Mouse (Mus musculus) hindbrain, embryonic 13.5 days (tissue): ENCODE data around the gene Ccdc92. TPM values are rescaled to one million over a fixed set of nuclear protein-coding genes. Genes with fewer than 3 reads are reported as not detected.

Source experiments
- ATAC-seq: fragments of 200-750 bp; cut with Nextera tagmentation; 2 replicates; pipeline ENCODE4 v1.8.0; 2017; ENCODE audit warnings: moderate TSS enrichment; ENCODE audit not compliant: low FRiP score
- H3K27ac ChIP-seq: fragments of 300-500 bp; sonication (generic); 2 replicates; pipeline ENCODE4 v1.5.1; 2015; ENCODE audit warnings: inconsistent platforms, mild to moderate bottlenecking, moderate library complexity
- H3K27me3 ChIP-seq: fragments of 300-500 bp; sonication (generic); 2 replicates; pipeline ENCODE4 v1.6.1; 2015; ENCODE audit warnings: mild to moderate bottlenecking, inconsistent platforms
- H3K36me3 ChIP-seq: fragments of 300-500 bp; sonication (generic); 2 replicates; pipeline ENCODE4 v1.6.1; 2015; ENCODE audit warnings: mild to moderate bottlenecking, inconsistent platforms
- H3K4me1 ChIP-seq: fragments of 300-500 bp; sonication (generic); replicated peaks from 2 replicates; pipeline ENCODE4 v1.6.1; 2015; ENCODE audit warnings: inconsistent platforms
- H3K4me2 ChIP-seq: fragments of 300-500 bp; sonication (generic); 2 replicates; pipeline ENCODE4 v1.6.1; 2015; ENCODE audit warnings: inconsistent platforms, mild to moderate bottlenecking, moderate library complexity
- H3K4me3 ChIP-seq: fragments of 300-500 bp; sonication (generic); 2 replicates; pipeline ENCODE4 v1.5.1; 2015; ENCODE audit warnings: mild to moderate bottlenecking, inconsistent platforms
- H3K9ac ChIP-seq: fragments of 300-500 bp; sonication (generic); 2 replicates; pipeline ENCODE4 v1.6.1; 2015; ENCODE audit warnings: mild to moderate bottlenecking, inconsistent platforms
- H3K9me3 ChIP-seq: fragments of 300-500 bp; sonication (generic); 2 replicates; pipeline ENCODE4 v1.6.1; 2016; ENCODE audit warnings: inconsistent platforms
- WGBS: fragments of 180-500 bp; shearing (Covaris S2); methylation state at CpG from one replicate; pipeline ENCODE4 v1.1.7; 2015; 5-methylcytosine and 5-hydroxymethylcytosine counted together
- polyA plus RNA-seq: library from polyadenylated mRNA; unstranded; fragments of >200 nt; fragmentation: Nextera tagmentation; extraction: Ambion mirVana; gene quantifications from 2 replicates; pipeline ENCODE4 v1.2.1, GENCODE M21; 2015

Ccdc92 gene
- polyA plus RNA-seq, 1 experiment from 2014 or later, result 33.5 TPM

GRCm38 (mm10) chr5:124851572-124851971 is 10.7 kb downstream of the Ccdc92 start:
- no peak for ATAC-seq

GRCm38 (mm10) chr5:124848994-124849393 is 13.2 kb downstream of the Ccdc92 start:
- Histone ChIP-seq H3K9ac (no peak overlapping the region), H3K4me1 (peaks cover 16% of the 10 kb centered on the region; the same call in 1 of the 2 replicates), H3K36me3 (no peaks in the 10 kb centered on the region), H3K4me2 (no peak overlapping the region), H3K9me3 (no peaks in the 10 kb centered on the region), H3K27ac (no peak overlapping the region), H3K4me3 (no peak overlapping the region), H3K27me3 (no peaks in the 10 kb centered on the region)
- 83% methylated on average over 3 of the region's 3 CpGs for WGBS
- ATAC-seq, result no peak

More at GRCm38 (mm10) chr5:124851572-124851971, 10.7 kb downstream of the Ccdc92 start:
- no peak overlapping the region for H3K4me3 ChIP-seq
- WGBS, result 44% methylated on average over 4 of the region's 4 CpGs
- H3K27me3 ChIP-seq, result no peaks in the 10 kb centered on the region
- H3K27ac ChIP-seq, result no peak overlapping the region
- peaks cover 5% of the 10 kb centered on the region; the same call in 1 of the 2 replicates for H3K4me1 ChIP-seq
- no peaks in the 10 kb centered on the region for H3K9me3 ChIP-seq
- no peak overlapping the region for H3K4me2 ChIP-seq
- no peaks in the 10 kb centered on the region for H3K36me3 ChIP-seq
- H3K9ac ChIP-seq, result no peak overlapping the region

- no peak overlapping the region for H3K27ac ChIP-seq
- WGBS, result 58% methylated on average over 1 of the region's 1 CpGs
- no peak for ATAC-seq
Measured at GRCm38 (mm10) chr5:124847014-124847413, 15.2 kb downstream of the Ccdc92 start.

GRCm38 (mm10) chr5:124844929-124845328 is 17.3 kb downstream of the Ccdc92 start:
- no peak for ATAC-seq
- H3K27ac ChIP-seq, result no peak overlapping the region
- WGBS, result 83% methylated on average over 4 of the region's 4 CpGs
- no peak overlapping the region for H3K4me3 ChIP-seq
- no peaks in the 10 kb centered on the region for H3K27me3 ChIP-seq
- H3K4me2 ChIP-seq, result no peak overlapping the region
- peaks cover 41% of the 10 kb centered on the region for H3K4me1 ChIP-seq
- no peak overlapping the region for H3K9ac ChIP-seq
- no peaks in the 10 kb centered on the region for H3K9me3 ChIP-seq
- 0 out of 2 replicates have a peak, but pooled peaks cover under 1% of the 10 kb centered on the region for H3K36me3 ChIP-seq

More at GRCm38 (mm10) chr5:124847014-124847413, 15.2 kb downstream of the Ccdc92 start:
- no peaks in the 10 kb centered on the region for H3K27me3 ChIP-seq
- peaks cover 29% of the 10 kb centered on the region for H3K4me1 ChIP-seq
- no peaks in the 10 kb centered on the region for H3K36me3 ChIP-seq
- H3K9ac ChIP-seq, result no peak overlapping the region
- no peak overlapping the region for H3K4me3 ChIP-seq
- H3K4me2 ChIP-seq, result no peak overlapping the region
- H3K9me3 ChIP-seq, result no peaks in the 10 kb centered on the region

GRCm38 (mm10) chr5:124843386-124843785 is 18.8 kb downstream of the Ccdc92 start:
- ATAC-seq, result no peak
- no peaks in the 10 kb centered on the region for H3K27me3 ChIP-seq
- H3K9ac ChIP-seq, result 0 out of 2 replicates have a peak overlapping the region, but pooled peaks have one; percentile 25
- no peak overlapping the region for H3K4me3 ChIP-seq
- peaks cover 12% of the 10 kb centered on the region for H3K36me3 ChIP-seq
- H3K4me1 ChIP-seq, result peaks cover 41% of the 10 kb centered on the region
- H3K9me3 ChIP-seq, result no peaks in the 10 kb centered on the region
- no peak overlapping the region for H3K4me2 ChIP-seq
- H3K27ac ChIP-seq, result peak overlapping the region; percentile 41
- WGBS, result 56% methylated on average over 8 of the region's 8 CpGs

- Histone ChIP-seq H3K27me3 (no peaks in the 10 kb centered on the region), H3K4me2 (no peak overlapping the region), H3K4me1 (peaks cover 36% of the 10 kb centered on the region), H3K9me3 (no peaks in the 10 kb centered on the region), H3K27ac (no peak overlapping the region), H3K36me3 (peaks cover 38% of the 10 kb centered on the region), H3K9ac (no peak overlapping the region), H3K4me3 (no peak overlapping the region)
- ATAC-seq, result no peak
- 66% methylated on average over 2 of the region's 2 CpGs for WGBS
Measured at GRCm38 (mm10) chr5:124840669-124841068, 21.6 kb downstream of the Ccdc92 start.

GRCm38 (mm10) chr5:124840202-124840601 is 22.0 kb downstream of the Ccdc92 start:
- Histone ChIP-seq H3K36me3 (peaks cover 42% of the 10 kb centered on the region), H3K4me1 (peaks cover 36% of the 10 kb centered on the region), H3K9ac (no peak overlapping the region), H3K27ac (no peak overlapping the region), H3K9me3 (no peaks in the 10 kb centered on the region), H3K4me3 (no peak overlapping the region), H3K4me2 (no peak overlapping the region), H3K27me3 (no peaks in the 10 kb centered on the region)
- WGBS, result 82% methylated on average over 7 of the region's 7 CpGs
- no peak for ATAC-seq

GRCm38 (mm10) chr5:124836621-124837020 is 25.6 kb downstream of the Ccdc92 start:
- H3K9me3 ChIP-seq, result no peaks in the 10 kb centered on the region
- no peaks in the 10 kb centered on the region for H3K27me3 ChIP-seq
- H3K9ac ChIP-seq, result no peak overlapping the region
- H3K4me3 ChIP-seq, result no peak overlapping the region
- 77% methylated on average over 4 of the region's 4 CpGs for WGBS
- H3K4me2 ChIP-seq, result no peak overlapping the region
- peaks cover 12% of the 10 kb centered on the region for H3K4me1 ChIP-seq
- H3K27ac ChIP-seq, result no peak overlapping the region
- ATAC-seq, result no peak
- peaks cover 71% of the 10 kb centered on the region for H3K36me3 ChIP-seq

GRCm38 (mm10) chr5:124836075-124836474 is 26.1 kb downstream of the Ccdc92 start:
- Histone ChIP-seq H3K9me3 (no peaks in the 10 kb centered on the region), H3K27me3 (no peaks in the 10 kb centered on the region), H3K4me1 (peaks cover 10% of the 10 kb centered on the region), H3K36me3 (peaks cover 71% of the 10 kb centered on the region), H3K4me3 (no peak overlapping the region), H3K9ac (no peak overlapping the region), H3K27ac (no peak overlapping the region), H3K4me2 (no peak overlapping the region)
- 94% methylated on average over 10 of the region's 10 CpGs for WGBS
- no peak for ATAC-seq

- Histone ChIP-seq H3K4me1 (peaks cover 1% of the 10 kb centered on the region; the same call in 1 of the 2 replicates), H3K27me3 (no peaks in the 10 kb centered on the region), H3K27ac (no peak overlapping the region), H3K9me3 (no peaks in the 10 kb centered on the region), H3K9ac (no peak overlapping the region), H3K4me3 (no peak overlapping the region), H3K4me2 (no peak overlapping the region), H3K36me3 (peaks cover 71% of the 10 kb centered on the region)
- WGBS, result 97% methylated on average over 15 of the region's 15 CpGs
- no peak for ATAC-seq
Measured at GRCm38 (mm10) chr5:124835218-124835617, 27.0 kb downstream of the Ccdc92 start.

- H3K9me3 ChIP-seq, result no peaks in the 10 kb centered on the region
- no peak overlapping the region for H3K4me2 ChIP-seq
- no peak overlapping the region for H3K27ac ChIP-seq
- H3K9ac ChIP-seq, result no peak overlapping the region
- H3K4me3 ChIP-seq, result no peak overlapping the region
- ATAC-seq, result no peak
- WGBS, result 93% methylated on average over 12 of the region's 12 CpGs
- H3K36me3 ChIP-seq, result peaks cover 30% of the 10 kb centered on the region
- H3K27me3 ChIP-seq, result no peaks in the 10 kb centered on the region
- H3K4me1 ChIP-seq, result no peaks in the 10 kb centered on the region
Measured at GRCm38 (mm10) chr5:124830331-124830730, 31.9 kb downstream of the Ccdc92 start.

GRCm38 (mm10) chr5:124822128-124822894 is 39.9 kb downstream of the Ccdc92 start:
- Histone ChIP-seq H3K9me3 (no peaks in the 10 kb centered on the region), H3K36me3 (no peaks in the 10 kb centered on the region), H3K27me3 (no peaks in the 10 kb centered on the region), H3K4me2 (no peak overlapping the region), H3K27ac (no peak overlapping the region), H3K4me1 (peaks cover 6% of the 10 kb centered on the region; the same call in 1 of the 2 replicates), H3K4me3 (no peak overlapping the region), H3K9ac (no peak overlapping the region)
- ATAC-seq, result no peak
- WGBS, result 85% methylated on average over 18 of the region's 18 CpGs

- no peaks in the 10 kb centered on the region for H3K9me3 ChIP-seq
- no peaks in the 10 kb centered on the region for H3K36me3 ChIP-seq
Measured at GRCm38 (mm10) chr5:124817050-124817449, 45.2 kb downstream of the Ccdc92 start.

More at GRCm38 (mm10) chr5:124817050-124817449, 45.2 kb downstream of the Ccdc92 start:
- Histone ChIP-seq H3K9ac (no peak overlapping the region), H3K4me3 (no peak overlapping the region), H3K4me1 (no peaks in the 10 kb centered on the region), H3K27ac (no peak overlapping the region), H3K4me2 (no peak overlapping the region), H3K27me3 (no peaks in the 10 kb centered on the region)
- ATAC-seq, result no peak
- WGBS, result 88% methylated on average over 15 of the region's 15 CpGs
